Mouse (Mus musculus) midbrain, postnatal 0 days (tissue): Measurements from ENCODE around the gene Clec16a. TPM values are rescaled to one million over a fixed set of nuclear protein-coding genes. Genes with fewer than 3 reads are reported as not detected.

Experiments used
- ATAC-seq: fragments of 200-750 bp; cut with Nextera tagmentation; 2 replicates; pipeline ENCODE4 v1.8.0; 2017; ENCODE audit warnings: moderate number of reproducible peaks, mild to moderate bottlenecking, moderate TSS enrichment, moderate library complexity; ENCODE audit not compliant: low FRiP score
- DNase-seq: peaks from one replicate; pipeline ENCODE4 v3.0.0-alpha.2; 2015; ENCODE audit warnings: low spot score
- H3K27ac ChIP-seq: fragments of 300-500 bp; sonication (generic); 2 replicates; pipeline ENCODE4 v1.5.1; 2014; ENCODE audit warnings: low read depth, mild to moderate bottlenecking, low read length, mixed read lengths
- H3K27me3 ChIP-seq: fragments of 300-500 bp; sonication (generic); 2 replicates; pipeline ENCODE4 v1.6.1; 2014; ENCODE audit warnings: low read length, control low read depth, mixed read lengths; ENCODE audit not compliant: insufficient read depth
- H3K36me3 ChIP-seq: fragments of 300-500 bp; sonication (generic); 2 replicates; pipeline ENCODE4 v1.6.1; 2014; ENCODE audit warnings: low read length, control low read depth, mixed read lengths; ENCODE audit not compliant: insufficient read depth
- H3K4me1 ChIP-seq: fragments of 300-500 bp; sonication (generic); 2 replicates; pipeline ENCODE4 v1.6.1; 2014; ENCODE audit warnings: mild to moderate bottlenecking, control low read depth, antibody characterized with exemption, low read length, mixed read lengths; ENCODE audit not compliant: insufficient read depth
- H3K4me2 ChIP-seq: fragments of 300-500 bp; sonication (generic); 2 replicates; pipeline ENCODE4 v1.6.1; 2014; ENCODE audit warnings: low read depth, mild to moderate bottlenecking, low read length, mixed read lengths; ENCODE audit not compliant: poor library complexity, severe bottlenecking
- H3K4me3 ChIP-seq: fragments of 300-500 bp; sonication (generic); 2 replicates; pipeline ENCODE4 v1.5.1; 2014; ENCODE audit warnings: low read depth, mild to moderate bottlenecking, low read length, moderate library complexity
- H3K9ac ChIP-seq: fragments of 300-500 bp; sonication (generic); replicated peaks from 2 replicates; pipeline ENCODE4 v1.6.1; 2014; ENCODE audit warnings: mild to moderate bottlenecking, low read length, moderate library complexity, mixed read lengths; ENCODE audit not compliant: poor library complexity, severe bottlenecking
- H3K9me3 ChIP-seq: fragments of 300-500 bp; sonication (generic); 2 replicates; pipeline ENCODE4 v1.6.1; 2016; ENCODE audit warnings: low read length, control low read depth
- CTCF ChIP-seq: IDR thresholded peaks from 2 replicates; pipeline ENCODE4 v1.5.1; 2016; ENCODE audit warnings: antibody characterized with exemption, mild to moderate bottlenecking
- WGBS: fragments of 180-500 bp; shearing (Covaris S2); extraction: QIAGEN DNeasy Blood & Tissue Kit; methylation state at CpG from one replicate; pipeline ENCODE4 v1.1.7; 2014; 5-methylcytosine and 5-hydroxymethylcytosine counted together
- polyA plus RNA-seq: library from polyadenylated mRNA; unstranded; fragments of >200 nt; fragmentation: Nextera tagmentation; extraction: Ambion mirVana; gene quantifications from 2 replicates; pipeline ENCODE4 v1.2.1, GENCODE M21; 2015
- total RNA-seq: library from RNA; depleted of rRNA; stranded (reverse); fragments of >200 nt; gene quantifications from 2 replicates; pipeline ENCODE4 v1.2.3, GENCODE M21; 2014

Clec16a gene
- total and polyA plus RNA-seq, 2 experiments from 2014 or later, result 63.8 to 69.5 TPM

- Histone ChIP-seq H3K27ac (no peak overlapping the region), H3K9ac (no peak overlapping the region), H3K9me3 (no peaks in the 10 kb centered on the region), H3K4me2 (no peak overlapping the region), H3K36me3 (no peaks in the 10 kb centered on the region), H3K27me3 (no peaks in the 10 kb centered on the region), H3K4me3 (no peak overlapping the region), H3K4me1 (no peaks in the 10 kb centered on the region)
- DNase-seq (no peak), ATAC-seq (no peak)
- no peak for TF ChIP-seq CTCF
- 83% methylated on average over 8 of the region's 8 CpGs for WGBS
Measured at GRCm38 (mm10) chr16:10644731-10645130, 99.6 kb downstream of the Clec16a start.

GRCm38 (mm10) chr16:10651804-10652203 is 106.7 kb downstream of the Clec16a start:
- H3K9me3 ChIP-seq, result no peaks in the 10 kb centered on the region
- no peak overlapping the region for H3K9ac ChIP-seq
- no peak overlapping the region for H3K4me3 ChIP-seq
- no peak overlapping the region for H3K27ac ChIP-seq
- no peaks in the 10 kb centered on the region for H3K36me3 ChIP-seq
- no peaks in the 10 kb centered on the region for H3K27me3 ChIP-seq
- DNase-seq, result no peak
- ATAC-seq, result no peak
- H3K4me2 ChIP-seq, result no peak overlapping the region
- no peak for TF ChIP-seq CTCF
- no peaks in the 10 kb centered on the region for H3K4me1 ChIP-seq

GRCm38 (mm10) chr16:10652935-10653334 is 107.8 kb downstream of the Clec16a start:
- Histone ChIP-seq H3K4me1 (no peaks in the 10 kb centered on the region), H3K9ac (no peak overlapping the region), H3K27ac (no peak overlapping the region), H3K27me3 (no peaks in the 10 kb centered on the region), H3K4me3 (no peak overlapping the region), H3K4me2 (no peak overlapping the region), H3K36me3 (no peaks in the 10 kb centered on the region), H3K9me3 (no peaks in the 10 kb centered on the region)
- WGBS, result 77% methylated on average over 3 of the region's 3 CpGs
- no peak for ATAC-seq
- no peak for TF ChIP-seq CTCF
- no peak for DNase-seq

- H3K27me3 ChIP-seq, result no peaks in the 10 kb centered on the region
- 84% methylated on average over 3 of the region's 3 CpGs for WGBS
- H3K4me1 ChIP-seq, result no peaks in the 10 kb centered on the region
- H3K9ac ChIP-seq, result no peak overlapping the region
- no peak overlapping the region for H3K4me3 ChIP-seq
- no peak overlapping the region for H3K4me2 ChIP-seq
- no peak for DNase-seq
- no peaks in the 10 kb centered on the region for H3K36me3 ChIP-seq
- H3K9me3 ChIP-seq, result no peaks in the 10 kb centered on the region
- no peak for TF ChIP-seq CTCF
- ATAC-seq, result no peak
- no peak overlapping the region for H3K27ac ChIP-seq
Measured at GRCm38 (mm10) chr16:10655236-10655635, 110.1 kb downstream of the Clec16a start.

GRCm38 (mm10) chr16:10655926-10656325 is 110.8 kb downstream of the Clec16a start:
- no peak overlapping the region for H3K27ac ChIP-seq
- no peak for DNase-seq

GRCm38 (mm10) chr16:10656461-10656860 is 111.3 kb downstream of the Clec16a start:
- ATAC-seq (no peak), DNase-seq (no peak)
- H3K4me2 ChIP-seq, result no peak overlapping the region
- H3K27me3 ChIP-seq, result no peaks in the 10 kb centered on the region
- no peaks in the 10 kb centered on the region for H3K9me3 ChIP-seq
- no peak overlapping the region for H3K27ac ChIP-seq
- no peak overlapping the region for H3K4me3 ChIP-seq
- WGBS, result 47% methylated on average over 2 of the region's 2 CpGs
- H3K36me3 ChIP-seq, result no peaks in the 10 kb centered on the region
- no peak for TF ChIP-seq CTCF
- H3K4me1 ChIP-seq, result no peaks in the 10 kb centered on the region
- H3K9ac ChIP-seq, result no peak overlapping the region

More at GRCm38 (mm10) chr16:10655926-10656325, 110.8 kb downstream of the Clec16a start:
- WGBS, result 63% methylated on average over 3 of the region's 3 CpGs
- H3K9ac ChIP-seq, result no peak overlapping the region
- no peak overlapping the region for H3K4me3 ChIP-seq
- H3K27me3 ChIP-seq, result no peaks in the 10 kb centered on the region
- TF ChIP-seq CTCF, result no peak
- ATAC-seq, result no peak
- H3K4me2 ChIP-seq, result no peak overlapping the region
- no peaks in the 10 kb centered on the region for H3K4me1 ChIP-seq
- H3K36me3 ChIP-seq, result no peaks in the 10 kb centered on the region
- no peaks in the 10 kb centered on the region for H3K9me3 ChIP-seq
